Mouse (Mus musculus): ENCODE results near the gene Ap4m1. TPM values are rescaled to one million over a fixed set of nuclear protein-coding genes. Genes with fewer than 3 reads are reported as not detected.

Gene Ap4m1
- 20.2 and 22.6 TPM in 2 replicates for polyA plus RNA-seq (2012; rRNA removed)

DNA sequence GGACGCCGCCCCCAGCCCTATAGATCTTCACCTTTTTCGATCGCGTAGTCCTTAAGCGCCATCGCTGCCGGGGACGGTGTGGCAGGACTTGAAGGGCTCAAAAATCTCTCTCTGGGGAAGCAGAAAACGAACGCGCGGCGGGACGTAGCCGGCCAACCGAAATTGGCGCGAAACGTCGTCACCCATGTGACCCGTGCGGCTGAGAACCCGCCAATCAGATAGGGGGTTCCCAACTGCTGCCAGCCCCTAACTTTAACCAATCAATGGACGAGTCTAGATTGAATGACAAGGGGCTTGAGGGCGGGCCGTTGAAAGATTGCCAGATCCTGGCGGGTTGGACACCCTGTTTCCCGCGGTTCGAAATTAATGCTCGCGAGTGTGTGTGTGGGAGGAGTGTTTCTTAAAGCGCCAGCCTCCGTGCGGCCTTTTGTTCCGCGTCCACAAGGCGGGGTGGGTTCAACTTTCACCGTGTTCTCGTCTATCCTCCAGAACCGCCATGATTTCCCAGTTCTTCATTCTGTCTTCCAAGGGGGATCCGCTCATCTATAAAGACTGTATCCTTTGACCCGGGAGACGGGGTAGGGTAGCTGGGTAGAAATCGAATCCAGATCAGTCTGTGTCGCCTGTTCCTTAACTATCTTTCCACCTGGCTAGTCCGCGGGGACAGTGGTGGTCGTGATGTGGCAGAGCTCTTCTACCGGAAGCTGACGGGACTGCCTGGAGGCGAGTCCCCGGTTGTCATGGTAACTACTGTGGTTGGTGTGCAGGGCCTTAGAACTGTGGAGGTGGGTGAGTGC, at the start of gene Ap4m1, which contains the start of gene Mcm7:
Gene Ap4m1 (plus strand): TSS at position 308 of the 797 bp plus-strand sequence.
Gene Mcm7 (minus strand): TSS at position 728 of the 797 bp plus-strand sequence.
- H3K36me3 ChIP-seq (ENCODE audit: control insufficient read depth, insufficient read depth, low read length), result peaks cover 19% of the 10 kb centered on the region
- peak within 1 kb of the TSS; percentile 94 for H3K27ac ChIP-seq (ENCODE audit: insufficient read depth, low read length)
- WGBS, result under 1% methylated on average over 54 of the region's 54 CpGs
- H3K27me3 ChIP-seq (ENCODE audit: control insufficient read depth, insufficient read depth, low read length), result no peaks in the 10 kb centered on the region
- peak; percentile 29; the same call in 1 of the 2 replicates for TF ChIP-seq POLR2A (IDR thresholded peaks at IDR 0.05; ENCODE audit: low read depth, low read length)
- TF ChIP-seq CTCF (IDR thresholded peaks at IDR 0.05; ENCODE audit: extremely low read depth, insufficient read depth, insufficient read length, insufficient replicate concordance), result no peak
- peak; percentile 92 to 93 for DNase-seq (ENCODE audit: low read depth in 1 of 2, low spot score in 2 of 2)
- no peaks in the 10 kb centered on the region for H3K4me1 ChIP-seq (ENCODE audit: control insufficient read depth, insufficient read depth, insufficient read length)
- H3K4me3 ChIP-seq (ENCODE audit: extremely low read depth, insufficient read depth, insufficient read length), result peak within 1 kb of the TSS; percentile 92

DNA sequence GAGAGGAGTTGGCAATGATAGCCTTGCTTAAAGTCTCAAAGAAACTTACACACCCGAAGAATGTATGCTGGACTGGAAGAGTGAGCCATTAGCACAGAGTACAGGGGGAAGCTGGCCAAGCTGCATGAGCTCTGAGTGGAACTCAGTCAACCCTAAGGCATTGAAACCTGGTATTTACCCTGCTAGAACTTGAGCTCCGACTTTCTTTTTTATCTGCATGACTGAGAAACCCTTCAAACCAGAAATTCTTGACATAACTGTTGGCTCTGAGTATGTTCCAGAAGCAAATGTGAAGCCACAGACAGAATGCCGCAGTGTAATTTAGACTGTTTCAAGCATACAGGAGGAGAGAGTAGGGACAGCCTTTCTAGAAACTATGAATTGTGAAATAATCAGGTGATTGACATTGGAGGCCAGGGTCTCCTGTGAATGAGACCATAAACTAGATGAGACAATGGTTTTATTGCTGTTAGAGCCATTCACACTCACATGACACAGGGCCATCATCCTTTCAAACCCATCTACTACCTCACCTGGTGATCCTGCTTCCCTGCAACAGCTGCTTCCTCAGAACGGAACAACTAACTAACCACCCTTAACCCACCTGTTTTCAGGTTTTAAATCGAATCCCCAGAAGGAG, 39.3 kb upstream of the Ap4m1 start:
- WGBS, result 94% methylated on average over 5 of the region's 5 CpGs
- H3K27ac ChIP-seq (ENCODE audit: insufficient read depth, low read length), result no peak overlapping the region
- peaks cover 25% of the 10 kb centered on the region for H3K36me3 ChIP-seq (ENCODE audit: control insufficient read depth, insufficient read depth, low read length)
- H3K27me3 ChIP-seq (ENCODE audit: control insufficient read depth, insufficient read depth, low read length), result no peaks in the 10 kb centered on the region
- no peaks in the 10 kb centered on the region for H3K4me1 ChIP-seq (ENCODE audit: control insufficient read depth, insufficient read depth, insufficient read length)
- no peak for DNase-seq (ENCODE audit: low read depth in 1 of 2, low spot score in 2 of 2)
- TF ChIP-seq POLR2A (IDR thresholded peaks at IDR 0.05; ENCODE audit: low read depth, low read length) (no peak), CTCF (IDR thresholded peaks at IDR 0.05; ENCODE audit: extremely low read depth, insufficient read depth, insufficient read length, insufficient replicate concordance) (no peak)
- H3K4me3 ChIP-seq (ENCODE audit: extremely low read depth, insufficient read depth, insufficient read length), result no peak overlapping the region

DNA sequence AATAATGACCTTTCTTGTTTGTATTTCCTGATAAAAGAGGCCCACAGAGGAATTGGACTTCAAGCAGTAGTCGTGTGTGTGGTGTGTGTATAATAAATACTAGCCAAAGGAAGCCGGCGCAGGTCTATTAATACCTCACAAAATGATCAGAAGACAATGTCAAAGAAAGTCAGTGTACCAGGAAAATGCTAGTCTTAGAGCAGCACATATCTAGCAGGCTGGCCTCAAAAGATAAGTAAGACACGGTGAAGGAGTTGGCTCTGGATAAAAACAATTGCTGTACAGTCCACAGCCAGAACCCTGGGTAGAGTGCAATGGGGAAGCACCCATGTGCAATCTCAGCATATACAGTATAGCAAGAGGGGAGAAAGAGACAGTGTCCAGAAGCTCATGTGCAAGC, 34.5 kb upstream of the Ap4m1 start:
- H3K27me3 ChIP-seq (ENCODE audit: control insufficient read depth, insufficient read depth, low read length), result no peaks in the 10 kb centered on the region
- H3K36me3 ChIP-seq (ENCODE audit: control insufficient read depth, insufficient read depth, low read length), result peaks cover 10% of the 10 kb centered on the region
- no peak overlapping the region for H3K4me3 ChIP-seq (ENCODE audit: extremely low read depth, insufficient read depth, insufficient read length)
- H3K27ac ChIP-seq (ENCODE audit: insufficient read depth, low read length), result no peak overlapping the region
- WGBS, result 77% methylated on average over 4 of the region's 4 CpGs
- DNase-seq (ENCODE audit: low read depth in 1 of 2, low spot score in 2 of 2), result no peak
- no peaks in the 10 kb centered on the region for H3K4me1 ChIP-seq (ENCODE audit: control insufficient read depth, insufficient read depth, insufficient read length)
- TF ChIP-seq CTCF (IDR thresholded peaks at IDR 0.05; ENCODE audit: extremely low read depth, insufficient read depth, insufficient read length, insufficient replicate concordance), result no peak
- TF ChIP-seq POLR2A (IDR thresholded peaks at IDR 0.05; ENCODE audit: low read depth, low read length), result no peak

DNA sequence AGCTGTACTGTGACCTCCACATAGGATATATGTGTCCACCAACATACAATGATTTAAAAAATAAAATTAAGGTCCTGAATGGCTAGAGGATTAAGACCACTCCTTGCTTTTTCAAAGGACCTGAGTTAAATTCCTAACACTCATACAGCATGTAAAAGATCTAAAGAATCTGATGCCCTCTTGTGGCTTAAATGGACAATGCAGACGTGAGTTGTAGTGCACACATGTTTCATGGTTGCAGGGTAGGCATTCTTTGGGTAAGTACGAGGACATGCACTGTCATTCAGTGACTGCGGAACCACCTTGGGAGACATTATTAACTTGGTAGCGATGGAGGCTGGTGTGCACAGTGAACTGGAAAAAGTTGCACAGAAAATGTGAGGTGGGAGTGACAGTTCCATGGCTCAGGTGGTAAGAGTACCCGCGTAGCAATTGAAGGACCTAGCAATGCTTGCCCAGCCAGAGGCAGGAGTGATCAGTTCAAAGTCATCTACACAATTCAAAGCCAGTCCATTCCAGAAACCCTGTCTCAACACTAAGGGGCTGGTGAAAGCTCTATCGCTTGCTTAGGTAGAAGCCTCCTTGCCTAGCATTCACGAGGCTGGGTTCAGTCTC, 33.8 kb upstream of the Ap4m1 start:
- no peaks in the 10 kb centered on the region for H3K4me1 ChIP-seq (ENCODE audit: control insufficient read depth, insufficient read depth, insufficient read length)
- WGBS, result 42% methylated on average over 8 of the region's 8 CpGs
- TF ChIP-seq CTCF (IDR thresholded peaks at IDR 0.05; ENCODE audit: extremely low read depth, insufficient read depth, insufficient read length, insufficient replicate concordance), result peak; percentile 13; the same call in 1 of the 2 replicates
- TF ChIP-seq POLR2A (IDR thresholded peaks at IDR 0.05; ENCODE audit: low read depth, low read length), result no peak
- DNase-seq (ENCODE audit: low read depth in 1 of 2, low spot score in 2 of 2), result no peak
- no peaks in the 10 kb centered on the region for H3K27me3 ChIP-seq (ENCODE audit: control insufficient read depth, insufficient read depth, low read length)
- H3K4me3 ChIP-seq (ENCODE audit: extremely low read depth, insufficient read depth, insufficient read length), result no peak overlapping the region
- H3K36me3 ChIP-seq (ENCODE audit: control insufficient read depth, insufficient read depth, low read length), result peaks cover 5% of the 10 kb centered on the region
- H3K27ac ChIP-seq (ENCODE audit: insufficient read depth, low read length), result no peak overlapping the region

DNA sequence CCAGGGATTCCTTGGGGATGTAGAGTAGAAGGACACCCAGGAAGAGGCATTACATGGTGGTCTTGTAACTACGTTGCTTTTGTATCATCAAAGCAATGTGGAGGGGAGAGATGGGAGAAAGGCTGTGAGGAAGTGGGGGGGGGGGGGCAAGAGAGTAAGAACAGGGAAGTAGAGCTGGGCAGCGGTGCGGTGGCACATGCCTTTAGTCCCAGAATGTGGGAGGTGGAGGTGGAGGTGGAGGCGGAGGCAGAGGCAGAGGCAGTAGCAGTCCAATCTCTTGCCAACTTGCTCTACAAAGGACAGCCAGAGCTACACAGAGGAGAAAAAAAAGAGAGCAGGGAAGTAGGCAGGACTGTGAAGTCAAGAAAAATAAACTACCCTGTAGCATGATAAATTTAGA, 33.2 kb upstream of the Ap4m1 start:
- WGBS, result 8% methylated on average over 4 of the region's 4 CpGs
- no peaks in the 10 kb centered on the region for H3K4me1 ChIP-seq (ENCODE audit: control insufficient read depth, insufficient read depth, insufficient read length)

DNA sequence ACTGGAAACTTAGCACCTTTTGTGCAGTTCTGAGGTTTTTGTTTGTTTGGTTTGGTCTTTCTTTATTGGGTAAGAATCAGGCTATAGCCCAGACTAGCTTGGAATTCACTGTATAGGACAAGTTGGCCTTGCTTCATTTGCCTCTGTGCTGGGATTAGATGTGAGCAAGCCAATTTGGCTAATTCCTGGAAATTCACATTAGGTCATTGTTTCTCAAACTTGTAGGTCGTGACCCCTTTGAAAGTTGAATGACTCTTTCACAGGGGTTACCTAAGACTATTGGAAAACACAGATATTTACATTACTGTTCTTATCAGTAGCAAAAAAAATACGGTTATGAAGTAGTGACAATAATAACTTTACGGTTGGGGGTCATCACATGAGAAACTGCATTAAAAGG, 17.4 kb upstream of the Ap4m1 start:
- H3K27me3 ChIP-seq (ENCODE audit: control insufficient read depth, insufficient read depth, low read length), result no peaks in the 10 kb centered on the region
- no peak overlapping the region for H3K4me3 ChIP-seq (ENCODE audit: extremely low read depth, insufficient read depth, insufficient read length)
- 0 out of 2 replicates have a peak, but pooled peaks cover 2% of the 10 kb centered on the region for H3K4me1 ChIP-seq (ENCODE audit: control insufficient read depth, insufficient read depth, insufficient read length)
- TF ChIP-seq CTCF (IDR thresholded peaks at IDR 0.05; ENCODE audit: extremely low read depth, insufficient read depth, insufficient read length, insufficient replicate concordance) (no peak), POLR2A (IDR thresholded peaks at IDR 0.05; ENCODE audit: low read depth, low read length) (no peak)
- H3K27ac ChIP-seq (ENCODE audit: insufficient read depth, low read length), result no peak overlapping the region
- DNase-seq (ENCODE audit: low read depth in 1 of 2, low spot score in 2 of 2), result no peak
- 81% methylated on average over 3 of the region's 3 CpGs for WGBS
- peaks cover 13% of the 10 kb centered on the region for H3K36me3 ChIP-seq (ENCODE audit: control insufficient read depth, insufficient read depth, low read length)

More for the DNA sequence above, 33.2 kb upstream of the Ap4m1 start:
- no peak overlapping the region for H3K27ac ChIP-seq (ENCODE audit: insufficient read depth, low read length)
- H3K4me3 ChIP-seq (ENCODE audit: extremely low read depth, insufficient read depth, insufficient read length), result no peak overlapping the region
- no peaks in the 10 kb centered on the region for H3K27me3 ChIP-seq (ENCODE audit: control insufficient read depth, insufficient read depth, low read length)
- no peak for TF ChIP-seq POLR2A (IDR thresholded peaks at IDR 0.05; ENCODE audit: low read depth, low read length)
- TF ChIP-seq CTCF (IDR thresholded peaks at IDR 0.05; ENCODE audit: extremely low read depth, insufficient read depth, insufficient read length, insufficient replicate concordance), result no peak
- H3K36me3 ChIP-seq (ENCODE audit: control insufficient read depth, insufficient read depth, low read length), result peaks cover 2% of the 10 kb centered on the region; the same call in 1 of the 2 replicates
- DNase-seq (ENCODE audit: low read depth in 1 of 2, low spot score in 2 of 2), result no peak
